Mouse (Mus musculus): ENCODE data around the gene Sumf2. TPM values are rescaled to one million over a fixed set of nuclear protein-coding genes. Genes with fewer than 3 reads are reported as not detected.

The Sumf2 gene
- 20.4 and 22.0 TPM in 2 replicates for polyA plus RNA-seq (2015; fragmentation: Nextera tagmentation; extraction: Ambion mirVana)

GRCm38 (mm10) chr5:129846752-129847557 is at the start of gene Sumf2:
Gene Sumf2 (plus strand): TSS chr5:129846986.

GRCm38 (mm10) chr5:129886911-129887636 is 40.3 kb downstream of the Sumf2 start, which contains the start of gene Chchd2:
Gene Chchd2 (minus strand): TSS chr5:129887470.

GRCm38 (mm10) chr5:129895198-129896088 is 48.7 kb downstream of the Sumf2 start, which contains the start of gene Zbed5:
Gene Zbed5 (plus strand): TSS chr5:129895723.

GRCm38 (mm10) chr5:129898449-129898848 is 51.7 kb downstream of the Sumf2 start, which contains the start of gene Phkg1:
Gene Phkg1 (minus strand): TSS chr5:129898549.

GRCm38 (mm10) chr5:129908242-129908965 is 61.6 kb downstream of the Sumf2 start, which contains the start of gene Nupr1l:
Gene Nupr1l (plus strand): TSS chr5:129908540.

Other genes starting within 250 kb of the Sumf2 start
- 1.4 and 1.7 TPM in 2 replicates for gene Zfp11, start 176.9 kb upstream of the Sumf2 start, polyA plus RNA-seq (2015; fragmentation: Nextera tagmentation; extraction: Ambion mirVana)
- gene Sept14, start 138.5 kb upstream of the Sumf2 start, polyA plus RNA-seq (2015; fragmentation: Nextera tagmentation; extraction: Ambion mirVana) = not detected in 2 replicates
- gene Mrps17, start 131.5 kb upstream of the Sumf2 start, polyA plus RNA-seq (2015; fragmentation: Nextera tagmentation; extraction: Ambion mirVana) = 130 and 134 TPM in 2 replicates
- gene Nipsnap2, start 121.9 kb upstream of the Sumf2 start, polyA plus RNA-seq (2015; fragmentation: Nextera tagmentation; extraction: Ambion mirVana) = 82.8 and 84.1 TPM in 2 replicates
- gene Psph, start 59.5 kb upstream of the Sumf2 start, polyA plus RNA-seq (2015; fragmentation: Nextera tagmentation; extraction: Ambion mirVana) = 24.5 and 24.6 TPM in 2 replicates
- gene Chchd2, start 40.5 kb downstream of the Sumf2 start, polyA plus RNA-seq (2015; fragmentation: Nextera tagmentation; extraction: Ambion mirVana) = 690 and 752 TPM in 2 replicates
- gene Zbed5, start 48.7 kb downstream of the Sumf2 start, polyA plus RNA-seq (2015; fragmentation: Nextera tagmentation; extraction: Ambion mirVana) = 1.7 and 2.6 TPM in 2 replicates
- gene Phkg1, start 51.6 kb downstream of the Sumf2 start, polyA plus RNA-seq (2015; fragmentation: Nextera tagmentation; extraction: Ambion mirVana) = 0.15 and 0.33 TPM in 2 replicates
- gene Nupr1l, start 61.6 kb downstream of the Sumf2 start, polyA plus RNA-seq (2015; fragmentation: Nextera tagmentation; extraction: Ambion mirVana) = 4.3 and 4.5 TPM in 2 replicates
- gene Vkorc1l1, start 95.0 kb downstream of the Sumf2 start, polyA plus RNA-seq (2015; fragmentation: Nextera tagmentation; extraction: Ambion mirVana) = 15.9 and 18.2 TPM in 2 replicates
- gene Gusb, start 156.1 kb downstream of the Sumf2 start, polyA plus RNA-seq (2015; fragmentation: Nextera tagmentation; extraction: Ambion mirVana) = 36.4 and 46.4 TPM in 2 replicates
- gene Asl, start 182.3 kb downstream of the Sumf2 start, polyA plus RNA-seq (2015; fragmentation: Nextera tagmentation; extraction: Ambion mirVana) = 32.7 and 35.1 TPM in 2 replicates
- gene Crcp, start 182.3 kb downstream of the Sumf2 start, polyA plus RNA-seq (2015; fragmentation: Nextera tagmentation; extraction: Ambion mirVana) = 30.6 and 35.2 TPM in 2 replicates
- gene Tpst1, start 226.3 kb downstream of the Sumf2 start, polyA plus RNA-seq (2015; fragmentation: Nextera tagmentation; extraction: Ambion mirVana) = 75.6 and 83.0 TPM in 2 replicates